Mouse (Mus musculus): ENCODE results near the gene Emsy. TPM values are rescaled to one million over a fixed set of nuclear protein-coding genes. Genes with fewer than 3 reads are reported as not detected.
A peak's percentile ranks its signal among the peaks of the same experiment; 100 is the strongest.

The Emsy gene
- polyA plus RNA-seq, 1 experiment, result 46.9 TPM

DNA sequence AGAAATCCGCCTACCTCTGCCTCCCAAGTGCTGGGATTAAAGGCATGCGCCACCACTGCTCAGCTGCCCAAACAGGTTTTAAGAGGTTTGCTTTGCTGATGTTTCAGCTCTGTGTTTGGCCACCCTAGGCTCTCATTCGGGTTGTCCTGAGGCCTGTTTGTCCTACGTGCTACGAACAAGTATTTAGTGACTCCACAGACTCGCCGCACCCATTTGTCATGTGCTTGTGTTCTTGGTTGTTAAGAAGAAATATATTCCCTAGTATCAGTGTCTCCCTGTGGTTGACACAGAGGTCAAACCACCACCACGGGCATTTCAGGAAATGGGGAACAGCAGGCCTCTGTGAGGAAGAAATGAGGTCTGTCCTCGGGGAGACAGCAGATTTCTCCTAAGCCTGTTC lies 14.8 kb upstream of the Emsy start:
- no peaks in the 10 kb centered on the region for H3K4me1 ChIP-seq (ENCODE audit: control insufficient read depth, insufficient read depth, low read length)
- no peak overlapping the region for H3K27ac ChIP-seq (ENCODE audit: insufficient read depth, low read length)
- no peak overlapping the region for H3K4me3 ChIP-seq (ENCODE audit: insufficient read depth, low read length)
- TF ChIP-seq POLR2A (IDR thresholded peaks at IDR 0.05; ENCODE audit: extremely low read depth, insufficient read depth, low read length), result no peak
- no peak for TF ChIP-seq CTCF (IDR thresholded peaks at IDR 0.05; ENCODE audit: extremely low read depth, insufficient read depth, low read length)

DNA sequence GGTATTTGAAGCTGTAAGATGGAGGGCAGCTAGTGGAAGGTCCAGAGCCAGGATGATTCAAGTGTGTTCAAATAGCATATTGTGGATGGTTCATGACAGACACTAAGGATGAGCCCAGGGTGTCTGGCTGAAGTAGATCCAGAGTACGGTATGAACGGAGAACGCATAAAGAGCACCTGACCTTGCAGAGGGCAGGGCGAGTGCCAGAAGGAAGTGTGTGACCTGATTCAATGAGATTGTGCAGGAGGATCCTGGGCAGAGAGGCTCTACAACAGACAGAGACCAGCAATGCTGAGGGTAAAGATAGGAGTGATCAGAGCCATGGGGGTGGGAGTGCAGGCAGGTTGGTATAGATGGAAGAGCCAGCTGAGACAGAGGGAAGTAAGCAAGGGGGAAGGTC lies 14.2 kb upstream of the Emsy start:
- no peaks in the 10 kb centered on the region for H3K4me1 ChIP-seq (ENCODE audit: control insufficient read depth, insufficient read depth, low read length)
- no peak overlapping the region for H3K4me3 ChIP-seq (ENCODE audit: insufficient read depth, low read length)
- no peak overlapping the region for H3K27ac ChIP-seq (ENCODE audit: insufficient read depth, low read length)
- TF ChIP-seq CTCF (IDR thresholded peaks at IDR 0.05; ENCODE audit: extremely low read depth, insufficient read depth, low read length) (no peak), POLR2A (IDR thresholded peaks at IDR 0.05; ENCODE audit: extremely low read depth, insufficient read depth, low read length) (no peak)

DNA sequence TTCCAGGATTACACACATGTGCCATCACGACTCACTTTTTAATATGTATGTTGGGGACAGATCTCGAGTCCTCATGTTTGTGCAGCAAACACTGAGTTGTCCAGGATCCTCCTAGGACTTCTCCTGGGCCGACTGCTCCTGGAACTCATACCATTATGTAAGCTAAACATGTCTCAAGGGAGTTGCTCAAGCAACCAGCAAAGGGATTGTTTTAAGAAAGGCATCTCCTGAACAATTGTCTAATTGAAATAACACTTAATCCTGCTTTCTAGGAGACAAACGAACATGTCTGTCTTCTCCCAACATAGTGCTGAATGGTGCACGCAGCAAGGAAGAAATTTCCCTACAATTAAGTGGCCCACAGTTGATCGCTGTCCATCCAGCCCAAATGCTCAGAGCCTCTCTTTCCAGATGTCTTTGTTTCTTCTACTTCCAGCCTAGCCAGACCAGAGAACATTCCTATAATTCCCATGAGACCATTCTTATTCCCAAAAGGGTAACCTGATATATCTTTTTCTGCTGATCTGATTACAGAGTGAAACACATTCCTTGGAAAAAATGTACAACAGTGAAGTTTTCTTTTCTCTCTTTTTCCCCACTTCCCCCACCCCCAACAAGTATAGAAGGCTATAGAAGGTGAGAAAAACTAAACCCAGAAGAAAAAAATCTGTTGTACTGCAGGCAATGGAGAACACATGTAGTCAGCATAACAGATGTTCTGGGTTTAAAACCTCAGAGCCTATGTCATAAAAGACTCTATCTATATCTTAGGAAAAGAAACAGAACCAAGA lies 11.6 kb upstream of the Emsy start:
- TF ChIP-seq CTCF (IDR thresholded peaks at IDR 0.05; ENCODE audit: extremely low read depth, insufficient read depth, low read length), result no peak
- no peak for TF ChIP-seq POLR2A (IDR thresholded peaks at IDR 0.05; ENCODE audit: extremely low read depth, insufficient read depth, low read length)
- H3K4me1 ChIP-seq (ENCODE audit: control insufficient read depth, insufficient read depth, low read length), result no peaks in the 10 kb centered on the region
- no peak overlapping the region for H3K27ac ChIP-seq (ENCODE audit: insufficient read depth, low read length)
- no peak overlapping the region for H3K4me3 ChIP-seq (ENCODE audit: insufficient read depth, low read length)

DNA sequence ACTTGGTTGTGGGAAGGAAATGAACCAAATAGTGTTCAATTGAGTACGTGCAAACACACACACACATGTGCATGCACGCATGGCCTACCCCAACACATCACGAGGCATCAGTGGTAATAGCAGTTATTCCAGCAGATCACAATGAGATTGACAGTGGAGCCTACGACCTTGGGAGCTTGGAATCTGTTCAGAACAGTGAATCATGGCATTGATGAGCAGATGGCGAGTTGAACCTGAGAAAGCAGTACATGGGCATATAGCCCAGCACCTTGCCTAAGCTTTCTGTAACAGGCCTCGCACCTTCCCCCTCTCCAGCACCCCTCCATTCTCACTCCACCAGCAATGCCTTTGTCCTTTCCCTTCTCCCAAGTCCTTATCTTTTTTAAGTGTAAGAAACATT lies 9.1 kb upstream of the Emsy start:
- no peak for TF ChIP-seq POLR2A (IDR thresholded peaks at IDR 0.05; ENCODE audit: extremely low read depth, insufficient read depth, low read length)
- no peak for TF ChIP-seq CTCF (IDR thresholded peaks at IDR 0.05; ENCODE audit: extremely low read depth, insufficient read depth, low read length)
- Histone ChIP-seq H3K4me1 (ENCODE audit: control insufficient read depth, insufficient read depth, low read length) (no peaks in the 10 kb centered on the region), H3K27ac (ENCODE audit: insufficient read depth, low read length) (no peak overlapping the region)

DNA sequence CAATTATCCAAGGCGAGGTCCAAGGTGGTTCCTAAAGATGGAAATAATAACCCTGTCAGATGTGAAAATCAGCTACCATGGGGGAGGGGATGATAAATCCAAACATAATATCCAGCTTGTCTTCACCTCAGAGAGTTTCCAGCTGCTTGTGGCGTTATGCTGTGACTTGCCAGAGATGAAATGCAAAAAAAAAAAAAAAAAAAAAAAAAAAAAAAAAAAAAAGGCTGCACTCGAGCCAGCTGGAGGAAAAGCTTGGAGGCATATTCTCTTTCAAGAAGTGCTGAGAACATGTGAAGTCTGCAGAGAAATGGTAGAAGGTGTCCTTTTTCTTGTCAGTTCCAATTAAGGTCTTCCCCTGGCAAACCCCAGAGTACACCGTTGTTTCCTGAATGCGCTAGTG lies 8.6 kb upstream of the Emsy start:
- TF ChIP-seq POLR2A (IDR thresholded peaks at IDR 0.05; ENCODE audit: extremely low read depth, insufficient read depth, low read length) (no peak), CTCF (IDR thresholded peaks at IDR 0.05; ENCODE audit: extremely low read depth, insufficient read depth, low read length) (no peak)
- Histone ChIP-seq H3K4me1 (ENCODE audit: control insufficient read depth, insufficient read depth, low read length) (no peaks in the 10 kb centered on the region), H3K27ac (ENCODE audit: insufficient read depth, low read length) (no peak overlapping the region), H3K4me3 (ENCODE audit: insufficient read depth, low read length) (no peak overlapping the region)

More for the DNA sequence above, 9.1 kb upstream of the Emsy start:
- H3K4me3 ChIP-seq (ENCODE audit: insufficient read depth, low read length), result no peak overlapping the region

DNA sequence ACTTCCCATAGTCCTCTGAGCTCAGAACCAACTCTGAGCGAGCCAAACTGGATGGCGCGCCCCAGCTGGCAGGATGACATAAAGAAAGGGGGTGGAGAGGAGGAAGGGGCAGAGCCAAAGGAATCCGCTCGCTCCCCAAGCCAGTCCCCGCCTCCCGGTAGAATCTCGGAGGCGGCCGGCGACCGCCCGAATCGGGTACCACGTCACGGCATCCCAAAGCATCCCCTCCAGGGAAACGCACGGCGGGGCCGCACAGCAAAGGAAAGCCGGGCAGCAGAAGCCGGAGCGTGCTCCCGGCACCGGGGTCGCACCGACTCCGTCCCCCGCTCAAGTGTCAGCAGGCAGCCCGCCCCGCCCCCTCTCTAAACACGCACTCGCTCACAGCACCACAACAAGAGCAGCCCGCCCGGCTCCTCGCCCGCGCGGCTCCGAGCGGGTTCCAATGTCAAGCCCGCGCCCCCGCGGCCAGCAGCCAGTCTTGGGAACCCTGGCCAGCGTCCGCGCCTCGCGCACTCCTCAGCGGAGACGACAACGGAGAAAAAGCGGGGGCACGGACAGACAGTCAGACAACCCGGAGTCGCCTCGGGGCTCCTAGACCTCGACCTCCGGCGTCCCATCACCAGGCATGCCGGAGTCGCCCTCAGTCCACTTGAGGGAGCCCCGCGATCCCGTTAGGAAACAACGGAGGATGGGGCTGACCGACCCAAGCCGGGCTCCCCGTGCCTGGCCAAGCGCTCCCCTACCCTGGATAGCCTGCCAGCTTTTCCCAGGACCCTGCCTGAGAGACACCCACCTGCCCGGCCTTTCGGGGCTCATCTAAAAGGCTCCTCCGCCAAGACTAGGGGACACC lies 677 bp downstream of the Emsy start:
- Histone ChIP-seq H3K4me1 (ENCODE audit: control insufficient read depth, insufficient read depth, low read length) (peaks cover 1% of the 10 kb centered on the region; the same call in 1 of the 2 replicates), H3K4me3 (ENCODE audit: insufficient read depth, low read length) (peak overlapping the region; percentile 67), H3K27ac (ENCODE audit: insufficient read depth, low read length) (peak overlapping the region; percentile 78)
- TF ChIP-seq CTCF (IDR thresholded peaks at IDR 0.05; ENCODE audit: extremely low read depth, insufficient read depth, low read length), result no peak
- peak; percentile 54; the same call in 1 of the 2 replicates for TF ChIP-seq POLR2A (IDR thresholded peaks at IDR 0.05; ENCODE audit: extremely low read depth, insufficient read depth, low read length)

DNA sequence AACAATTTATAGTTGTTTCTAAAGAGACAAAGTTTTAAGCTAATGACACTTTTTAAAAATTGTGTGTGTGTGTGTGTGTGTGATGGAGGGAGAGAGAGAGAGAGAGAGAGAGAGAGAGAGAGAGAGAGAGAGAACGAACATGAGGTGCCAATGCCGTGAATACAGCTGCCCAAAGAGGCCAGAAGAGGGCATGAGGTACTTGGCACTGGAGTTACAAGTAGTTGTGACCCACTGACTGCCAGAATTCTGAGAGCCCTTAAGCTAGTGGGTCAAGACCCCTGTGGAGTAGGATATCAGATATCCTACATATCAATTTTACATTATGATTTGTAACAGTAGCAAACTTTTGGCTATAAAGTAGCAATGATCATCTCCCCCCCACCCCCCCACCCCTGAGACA lies 4.9 kb downstream of the Emsy start:
- no peaks in the 10 kb centered on the region for H3K4me1 ChIP-seq (ENCODE audit: control insufficient read depth, insufficient read depth, low read length)
- TF ChIP-seq POLR2A (IDR thresholded peaks at IDR 0.05; ENCODE audit: extremely low read depth, insufficient read depth, low read length), result no peak
- no peak for TF ChIP-seq CTCF (IDR thresholded peaks at IDR 0.05; ENCODE audit: extremely low read depth, insufficient read depth, low read length)
- no peak overlapping the region for H3K27ac ChIP-seq (ENCODE audit: insufficient read depth, low read length)
- no peak overlapping the region for H3K4me3 ChIP-seq (ENCODE audit: insufficient read depth, low read length)

DNA sequence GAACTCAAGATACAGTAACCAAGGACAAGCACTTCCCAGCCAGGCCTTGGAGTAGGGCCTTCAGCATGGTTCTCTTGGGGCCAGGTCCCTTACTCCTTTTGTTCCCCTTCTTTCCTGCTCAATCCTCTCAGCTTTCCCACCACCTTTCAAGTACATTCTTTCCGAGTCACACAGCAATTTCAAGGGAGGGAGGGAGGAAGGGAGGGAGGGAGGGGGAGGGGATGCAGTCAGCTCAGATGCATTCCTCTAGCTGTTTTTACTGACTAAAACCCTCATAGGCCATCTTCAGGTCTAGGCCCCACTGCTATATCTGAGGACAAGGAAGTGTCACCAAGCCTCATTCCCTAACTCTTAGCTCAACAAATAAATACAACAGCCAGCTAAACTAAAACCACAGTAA lies 12.3 kb downstream of the Emsy start:
- Histone ChIP-seq H3K4me1 (ENCODE audit: control insufficient read depth, insufficient read depth, low read length) (peaks cover 3% of the 10 kb centered on the region), H3K4me3 (ENCODE audit: insufficient read depth, low read length) (no peak overlapping the region), H3K27ac (ENCODE audit: insufficient read depth, low read length) (no peak overlapping the region)
- no peak for TF ChIP-seq CTCF (IDR thresholded peaks at IDR 0.05; ENCODE audit: extremely low read depth, insufficient read depth, low read length)
- no peak for TF ChIP-seq POLR2A (IDR thresholded peaks at IDR 0.05; ENCODE audit: extremely low read depth, insufficient read depth, low read length)

DNA sequence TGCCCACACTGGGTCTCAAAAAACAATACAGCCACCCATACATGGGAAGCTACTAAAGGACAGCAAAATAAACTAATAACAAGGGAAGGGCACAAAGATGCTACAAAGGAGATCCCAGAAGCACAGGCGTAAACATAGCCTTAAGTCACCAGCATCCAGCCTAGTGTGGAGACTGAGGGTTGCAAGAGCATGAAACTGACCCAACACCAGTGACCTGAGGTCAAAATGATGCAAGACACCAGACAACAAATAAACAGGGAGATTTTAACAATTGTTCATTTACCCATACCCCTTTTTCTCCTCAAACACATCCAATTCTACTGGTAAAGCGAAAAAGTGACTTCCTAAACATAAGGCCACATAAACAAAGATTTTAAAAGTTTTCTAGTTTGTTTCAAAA lies 20.0 kb downstream of the Emsy start:
- TF ChIP-seq CTCF (IDR thresholded peaks at IDR 0.05; ENCODE audit: extremely low read depth, insufficient read depth, low read length), result no peak
- TF ChIP-seq POLR2A (IDR thresholded peaks at IDR 0.05; ENCODE audit: extremely low read depth, insufficient read depth, low read length), result no peak
- Histone ChIP-seq H3K4me1 (ENCODE audit: control insufficient read depth, insufficient read depth, low read length) (peaks cover 3% of the 10 kb centered on the region), H3K27ac (ENCODE audit: insufficient read depth, low read length) (no peak overlapping the region; the same call in 1 of the 2 replicates), H3K4me3 (ENCODE audit: insufficient read depth, low read length) (no peak overlapping the region)
